Mouse (Mus musculus): ENCODE data around the gene Focad. TPM values are rescaled to one million over a fixed set of nuclear protein-coding genes. Genes with fewer than 3 reads are reported as not detected.

Focad gene
- polyA plus RNA-seq, 1 experiment from 2014 or later: 13.3 TPM

DNA sequence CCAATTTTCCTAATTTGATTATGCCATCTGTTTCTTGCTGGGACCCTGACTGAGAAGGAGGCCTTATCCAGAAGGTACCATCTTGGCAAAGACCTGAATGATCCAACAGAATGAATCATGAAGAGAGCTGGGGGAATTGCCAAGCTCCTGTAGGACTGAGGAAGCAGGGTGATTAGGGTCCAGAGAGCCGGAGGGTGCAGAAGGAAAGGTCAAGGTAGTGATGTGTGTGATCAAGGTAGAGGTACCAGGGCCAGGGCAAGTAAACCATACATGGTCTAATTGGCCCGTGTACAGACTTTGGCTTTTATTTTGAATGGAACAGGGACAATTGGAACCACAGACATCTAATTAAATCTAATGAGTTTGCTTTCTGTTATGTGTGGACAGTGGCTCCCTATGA, 4.1 kb upstream of the Focad start:
- no peaks in the 10 kb centered on the region for H3K9me3 ChIP-seq (replicated peaks; ENCODE audit: control insufficient read depth, low read length, poor library complexity, severe bottlenecking)
- H3K27me3 ChIP-seq (ENCODE audit: control insufficient read depth, insufficient read depth, low read depth, low read length): no peaks in the 10 kb centered on the region
- WGBS: 76% methylated on average over 2 of the region's 2 CpGs
- H3K4me3 ChIP-seq (ENCODE audit: low read depth, low read length): no peak overlapping the region
- no peak overlapping the region for H3K9ac ChIP-seq (ENCODE audit: low read depth, low read length)
- no peak overlapping the region for H3K4me2 ChIP-seq (ENCODE audit: low read length)
- no peak overlapping the region for H3K27ac ChIP-seq (ENCODE audit: low read length)
- H3K4me1 ChIP-seq (ENCODE audit: control insufficient read depth, insufficient read depth, low read length): 0 out of 2 replicates have a peak, but pooled peaks cover 6% of the 10 kb centered on the region
- H3K36me3 ChIP-seq (ENCODE audit: control insufficient read depth, insufficient read depth, low read length): no peaks in the 10 kb centered on the region
- no peak for ATAC-seq

DNA sequence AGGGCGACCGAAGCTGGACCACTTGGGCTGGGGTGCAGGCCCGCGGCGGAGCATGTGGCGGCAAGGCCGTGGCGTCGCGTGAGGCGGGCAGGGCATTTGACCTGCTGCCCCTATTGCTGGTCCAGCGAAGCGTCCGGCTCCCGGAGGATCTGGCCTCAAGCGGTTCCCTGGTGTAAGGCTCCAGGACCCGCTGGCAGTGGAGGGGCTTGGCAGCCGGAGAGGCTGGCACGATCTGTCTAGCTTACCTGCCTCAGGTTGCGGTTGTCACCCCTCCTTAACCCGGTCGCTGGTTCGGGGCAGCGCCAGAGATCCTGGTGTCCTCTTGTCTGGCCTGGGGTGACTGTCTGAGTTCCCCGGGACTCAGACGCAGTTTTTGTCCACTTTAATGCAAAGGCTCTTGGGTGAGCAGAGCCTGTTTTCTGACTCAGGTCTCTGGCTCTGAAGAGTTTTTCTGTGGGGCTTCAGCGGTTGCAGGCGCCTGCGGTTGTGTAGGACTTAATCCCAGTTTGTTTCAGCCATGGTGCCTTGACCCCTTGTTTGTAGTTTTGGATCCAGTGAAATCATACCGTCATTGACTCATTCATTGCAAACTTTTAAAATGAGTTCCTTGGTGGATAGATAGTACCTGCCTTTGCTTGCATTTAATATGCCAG, 465 bp downstream of the Focad start:
- WGBS: under 1% methylated on average over 29 of the region's 30 CpGs
- Histone ChIP-seq H3K36me3 (ENCODE audit: control insufficient read depth, insufficient read depth, low read length) (no peaks in the 10 kb centered on the region), H3K27ac (ENCODE audit: low read length) (peak overlapping the region; percentile 71), H3K27me3 (ENCODE audit: control insufficient read depth, insufficient read depth, low read depth, low read length) (no peaks in the 10 kb centered on the region), H3K4me2 (ENCODE audit: low read length) (peak overlapping the region; percentile 96), H3K4me1 (ENCODE audit: control insufficient read depth, insufficient read depth, low read length) (0 out of 2 replicates have a peak, but pooled peaks cover 6% of the 10 kb centered on the region), H3K9me3 (replicated peaks; ENCODE audit: control insufficient read depth, low read length, poor library complexity, severe bottlenecking) (no peaks in the 10 kb centered on the region), H3K4me3 (ENCODE audit: low read depth, low read length) (peak overlapping the region; percentile 88), H3K9ac (ENCODE audit: low read depth, low read length) (peak overlapping the region; percentile 94)
- ATAC-seq: peak; percentile 72

DNA sequence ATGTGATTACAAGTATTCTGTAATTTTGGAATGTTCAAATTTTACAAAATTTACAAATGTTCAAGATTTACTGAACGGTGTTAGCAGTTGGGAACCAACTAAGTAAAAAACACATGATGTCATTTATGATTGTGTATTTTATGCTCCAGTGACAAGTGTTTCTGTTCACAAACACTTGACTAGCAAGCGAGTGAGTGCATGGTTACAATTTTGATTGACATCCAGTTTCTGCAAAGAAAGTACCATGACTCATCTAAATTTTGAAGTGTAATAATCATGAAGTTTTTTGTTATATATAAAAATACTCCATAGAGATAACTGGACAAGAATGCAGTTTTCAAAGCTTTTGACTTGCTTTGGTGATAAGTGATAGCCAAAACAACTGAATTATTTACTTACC, 1.3 kb downstream of the Focad start:
- Histone ChIP-seq H3K27ac (ENCODE audit: low read length) (no peak overlapping the region), H3K9me3 (replicated peaks; ENCODE audit: control insufficient read depth, low read length, poor library complexity, severe bottlenecking) (no peaks in the 10 kb centered on the region), H3K4me2 (ENCODE audit: low read length) (no peak overlapping the region), H3K4me1 (ENCODE audit: control insufficient read depth, insufficient read depth, low read length) (0 out of 2 replicates have a peak, but pooled peaks cover 6% of the 10 kb centered on the region), H3K9ac (ENCODE audit: low read depth, low read length) (no peak overlapping the region), H3K27me3 (ENCODE audit: control insufficient read depth, insufficient read depth, low read depth, low read length) (no peaks in the 10 kb centered on the region), H3K36me3 (ENCODE audit: control insufficient read depth, insufficient read depth, low read length) (no peaks in the 10 kb centered on the region), H3K4me3 (ENCODE audit: low read depth, low read length) (no peak overlapping the region)
- WGBS: 78% methylated on average over 2 of the region's 2 CpGs
- no peak for ATAC-seq

DNA sequence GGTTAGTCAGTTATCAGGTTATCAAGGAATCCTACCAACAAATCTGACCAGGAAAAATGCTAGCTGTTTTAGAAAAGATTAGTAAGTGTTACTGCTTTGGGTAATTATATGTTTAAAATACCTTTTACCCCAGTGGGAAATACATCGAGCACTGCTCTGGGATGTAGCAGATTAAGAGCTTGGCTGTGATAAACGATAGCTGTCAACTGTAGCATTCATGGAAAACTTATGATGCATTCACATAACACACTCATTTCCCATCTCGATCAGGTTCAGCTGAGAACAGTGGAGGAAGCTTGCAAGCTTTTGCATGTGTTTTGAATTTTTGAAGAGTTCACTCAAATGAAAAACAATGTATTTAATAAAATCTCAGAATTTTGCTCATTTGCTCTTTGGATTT, 14.2 kb downstream of the Focad start:
- Histone ChIP-seq H3K9ac (ENCODE audit: low read depth, low read length) (no peak overlapping the region), H3K36me3 (ENCODE audit: control insufficient read depth, insufficient read depth, low read length) (no peaks in the 10 kb centered on the region), H3K4me2 (ENCODE audit: low read length) (no peak overlapping the region), H3K9me3 (replicated peaks; ENCODE audit: control insufficient read depth, low read length, poor library complexity, severe bottlenecking) (no peaks in the 10 kb centered on the region), H3K4me1 (ENCODE audit: control insufficient read depth, insufficient read depth, low read length) (peaks cover 5% of the 10 kb centered on the region; the same call in 1 of the 2 replicates), H3K27ac (ENCODE audit: low read length) (no peak overlapping the region), H3K27me3 (ENCODE audit: control insufficient read depth, insufficient read depth, low read depth, low read length) (no peaks in the 10 kb centered on the region), H3K4me3 (ENCODE audit: low read depth, low read length) (no peak overlapping the region)
- no peak for ATAC-seq
- 70% methylated on average over 3 of the region's 3 CpGs for WGBS

DNA sequence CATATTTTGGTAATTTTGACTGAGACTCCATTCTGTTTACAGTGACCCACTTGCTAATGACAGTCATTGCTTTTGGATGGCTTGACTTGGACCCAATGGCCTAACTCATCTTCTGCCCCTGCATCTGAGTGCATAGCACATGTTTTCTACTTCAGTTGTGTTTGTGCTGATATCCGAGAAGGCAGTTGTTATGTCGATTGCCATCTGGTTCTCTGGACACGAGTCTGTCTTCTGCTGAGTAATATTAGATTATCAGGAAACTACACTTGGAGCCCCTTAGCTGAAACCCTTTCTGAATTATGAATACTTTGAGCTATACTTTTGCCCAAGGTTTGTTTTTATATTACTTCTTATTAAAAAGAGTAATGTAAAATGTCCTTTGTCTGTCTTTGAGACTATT, 22.9 kb downstream of the Focad start:
- Histone ChIP-seq H3K36me3 (ENCODE audit: control insufficient read depth, insufficient read depth, low read length) (no peaks in the 10 kb centered on the region), H3K27me3 (ENCODE audit: control insufficient read depth, insufficient read depth, low read depth, low read length) (no peaks in the 10 kb centered on the region), H3K9ac (ENCODE audit: low read depth, low read length) (no peak overlapping the region), H3K4me1 (ENCODE audit: control insufficient read depth, insufficient read depth, low read length) (no peaks in the 10 kb centered on the region), H3K27ac (ENCODE audit: low read length) (no peak overlapping the region), H3K4me3 (ENCODE audit: low read depth, low read length) (no peak overlapping the region), H3K4me2 (ENCODE audit: low read length) (no peak overlapping the region), H3K9me3 (replicated peaks; ENCODE audit: control insufficient read depth, low read length, poor library complexity, severe bottlenecking) (no peaks in the 10 kb centered on the region)
- 85% methylated on average over 3 of the region's 3 CpGs for WGBS
- no peak for ATAC-seq

DNA sequence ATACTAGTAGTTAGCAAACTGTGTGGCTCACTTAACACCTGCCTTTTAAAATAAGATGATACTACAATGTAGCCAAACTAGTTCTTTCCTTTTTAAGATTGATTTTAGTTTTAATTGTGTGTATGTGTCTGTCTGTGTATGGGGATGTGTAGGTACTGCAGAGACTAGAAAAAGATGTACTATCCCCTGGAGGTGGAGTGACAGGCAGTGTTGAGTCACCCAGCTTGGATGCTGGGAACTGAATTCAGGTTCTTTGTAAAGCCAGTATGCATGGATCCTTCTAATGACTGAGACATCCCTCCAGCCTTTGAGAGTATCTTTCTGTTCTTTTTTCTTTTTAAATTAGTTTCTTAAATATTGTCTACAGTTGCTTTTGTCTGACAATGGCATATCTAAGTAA, 23.5 kb downstream of the Focad start:
- ATAC-seq: no peak
- H3K27ac ChIP-seq (ENCODE audit: low read length): no peak overlapping the region
- H3K4me3 ChIP-seq (ENCODE audit: low read depth, low read length): no peak overlapping the region
- no peaks in the 10 kb centered on the region for H3K4me1 ChIP-seq (ENCODE audit: control insufficient read depth, insufficient read depth, low read length)
- H3K4me2 ChIP-seq (ENCODE audit: low read length): no peak overlapping the region
- no peaks in the 10 kb centered on the region for H3K36me3 ChIP-seq (ENCODE audit: control insufficient read depth, insufficient read depth, low read length)
- H3K9ac ChIP-seq (ENCODE audit: low read depth, low read length): no peak overlapping the region
- H3K9me3 ChIP-seq (replicated peaks; ENCODE audit: control insufficient read depth, low read length, poor library complexity, severe bottlenecking): no peaks in the 10 kb centered on the region
- no peaks in the 10 kb centered on the region for H3K27me3 ChIP-seq (ENCODE audit: control insufficient read depth, insufficient read depth, low read depth, low read length)

DNA sequence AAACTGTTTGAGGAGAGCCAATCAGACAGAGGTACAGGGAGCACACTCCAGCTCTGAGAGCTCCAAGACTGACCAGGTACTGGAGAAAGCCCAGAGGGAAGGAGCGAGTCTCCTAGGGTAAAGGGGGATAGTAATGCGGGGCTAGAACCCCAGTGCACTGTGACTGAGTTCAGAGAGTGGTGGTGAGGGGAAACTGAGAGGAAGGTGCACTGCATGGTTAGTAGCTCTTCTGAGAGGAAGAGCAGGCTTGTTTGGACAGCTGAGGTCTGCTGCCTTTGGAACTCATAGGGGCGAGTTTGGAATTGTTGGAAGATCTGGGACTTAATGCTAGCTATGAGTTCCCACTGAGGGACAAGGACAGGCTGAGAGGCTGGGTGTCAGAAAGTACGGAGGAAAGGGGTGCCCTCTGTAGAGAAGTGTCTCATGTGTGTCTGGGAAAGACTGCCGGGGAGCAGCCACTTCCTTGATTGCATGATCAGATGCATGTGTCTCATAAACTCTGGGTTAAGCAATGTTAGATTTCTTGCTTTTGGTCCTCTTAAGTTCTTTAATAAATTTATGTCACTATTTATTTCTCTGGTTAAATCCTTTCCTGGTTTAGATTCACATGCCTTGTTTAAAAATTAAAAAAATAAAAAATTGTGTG, 24.4 kb downstream of the Focad start:
- 90% methylated on average over 5 of the region's 5 CpGs for WGBS
- no peak for ATAC-seq
- H3K4me2 ChIP-seq (ENCODE audit: low read length): no peak overlapping the region
- H3K4me3 ChIP-seq (ENCODE audit: low read depth, low read length): no peak overlapping the region
- no peaks in the 10 kb centered on the region for H3K4me1 ChIP-seq (ENCODE audit: control insufficient read depth, insufficient read depth, low read length)
- no peaks in the 10 kb centered on the region for H3K36me3 ChIP-seq (ENCODE audit: control insufficient read depth, insufficient read depth, low read length)
- no peak overlapping the region for H3K27ac ChIP-seq (ENCODE audit: low read length)
- H3K9ac ChIP-seq (ENCODE audit: low read depth, low read length): no peak overlapping the region
- no peaks in the 10 kb centered on the region for H3K27me3 ChIP-seq (ENCODE audit: control insufficient read depth, insufficient read depth, low read depth, low read length)
- no peaks in the 10 kb centered on the region for H3K9me3 ChIP-seq (replicated peaks; ENCODE audit: control insufficient read depth, low read length, poor library complexity, severe bottlenecking)

DNA sequence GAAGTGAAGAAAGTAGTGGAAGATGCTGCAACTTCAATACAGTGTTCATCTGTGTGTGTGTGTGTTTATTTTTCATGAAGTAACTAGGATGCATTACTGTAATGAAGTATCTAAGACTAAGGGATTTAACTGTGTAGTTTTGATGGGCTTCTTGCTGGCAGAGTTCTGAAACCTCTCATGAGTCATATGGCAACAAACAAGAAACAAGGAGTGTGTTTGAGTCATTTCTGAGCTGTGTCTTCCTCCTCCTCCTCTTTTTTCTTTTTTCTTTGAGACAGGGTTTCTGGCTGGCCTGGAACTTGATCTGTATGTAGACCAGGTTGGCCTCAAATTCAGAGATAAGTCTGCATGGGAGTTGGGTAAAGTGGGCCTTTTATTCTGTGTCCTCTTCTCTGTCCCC, 25.7 kb downstream of the Focad start:
- Histone ChIP-seq H3K9ac (ENCODE audit: low read depth, low read length) (no peak overlapping the region), H3K4me3 (ENCODE audit: low read depth, low read length) (no peak overlapping the region), H3K9me3 (replicated peaks; ENCODE audit: control insufficient read depth, low read length, poor library complexity, severe bottlenecking) (no peaks in the 10 kb centered on the region), H3K4me2 (ENCODE audit: low read length) (no peak overlapping the region), H3K36me3 (ENCODE audit: control insufficient read depth, insufficient read depth, low read length) (no peaks in the 10 kb centered on the region), H3K27me3 (ENCODE audit: control insufficient read depth, insufficient read depth, low read depth, low read length) (no peaks in the 10 kb centered on the region), H3K27ac (ENCODE audit: low read length) (no peak overlapping the region), H3K4me1 (ENCODE audit: control insufficient read depth, insufficient read depth, low read length) (no peaks in the 10 kb centered on the region)
- no peak for ATAC-seq

DNA sequence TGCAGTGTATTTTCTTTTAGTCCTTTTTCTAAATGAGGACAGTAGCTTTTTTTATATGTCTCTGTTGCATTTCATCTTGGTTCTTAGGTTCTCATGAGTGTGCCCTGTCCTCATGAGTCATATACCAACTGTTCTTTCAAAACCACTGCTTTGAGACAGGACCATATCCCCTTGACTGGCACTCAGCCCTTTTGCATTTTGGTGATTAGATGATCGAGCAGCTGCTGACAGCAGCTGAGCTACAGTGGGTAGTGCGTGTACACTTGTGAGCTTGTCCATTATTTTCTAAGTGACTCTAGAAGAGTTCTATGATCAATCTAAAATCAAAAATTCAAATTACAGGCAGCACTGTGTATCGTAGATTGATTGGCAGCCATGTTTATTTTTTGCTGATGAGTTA, 28.0 kb downstream of the Focad start:
- no peaks in the 10 kb centered on the region for H3K9me3 ChIP-seq (replicated peaks; ENCODE audit: control insufficient read depth, low read length, poor library complexity, severe bottlenecking)
- H3K36me3 ChIP-seq (ENCODE audit: control insufficient read depth, insufficient read depth, low read length): no peaks in the 10 kb centered on the region
- no peaks in the 10 kb centered on the region for H3K4me1 ChIP-seq (ENCODE audit: control insufficient read depth, insufficient read depth, low read length)
- 86% methylated on average over 3 of the region's 3 CpGs for WGBS
- no peak overlapping the region for H3K4me2 ChIP-seq (ENCODE audit: low read length)
- H3K9ac ChIP-seq (ENCODE audit: low read depth, low read length): no peak overlapping the region
- no peaks in the 10 kb centered on the region for H3K27me3 ChIP-seq (ENCODE audit: control insufficient read depth, insufficient read depth, low read depth, low read length)
- H3K27ac ChIP-seq (ENCODE audit: low read length): no peak overlapping the region
- no peak overlapping the region for H3K4me3 ChIP-seq (ENCODE audit: low read depth, low read length)
- no peak for ATAC-seq

Measured in midbrain, embryonic 16.5 days (tissue).